Mouse (Mus musculus): ENCODE measurements around the gene Gon7. TPM values are rescaled to one million over a fixed set of nuclear protein-coding genes. Genes with fewer than 3 reads are reported as not detected.

Gene Gon7
- polyA plus RNA-seq, 1 experiment from 2014 or later = 29.3 TPM

DNA sequence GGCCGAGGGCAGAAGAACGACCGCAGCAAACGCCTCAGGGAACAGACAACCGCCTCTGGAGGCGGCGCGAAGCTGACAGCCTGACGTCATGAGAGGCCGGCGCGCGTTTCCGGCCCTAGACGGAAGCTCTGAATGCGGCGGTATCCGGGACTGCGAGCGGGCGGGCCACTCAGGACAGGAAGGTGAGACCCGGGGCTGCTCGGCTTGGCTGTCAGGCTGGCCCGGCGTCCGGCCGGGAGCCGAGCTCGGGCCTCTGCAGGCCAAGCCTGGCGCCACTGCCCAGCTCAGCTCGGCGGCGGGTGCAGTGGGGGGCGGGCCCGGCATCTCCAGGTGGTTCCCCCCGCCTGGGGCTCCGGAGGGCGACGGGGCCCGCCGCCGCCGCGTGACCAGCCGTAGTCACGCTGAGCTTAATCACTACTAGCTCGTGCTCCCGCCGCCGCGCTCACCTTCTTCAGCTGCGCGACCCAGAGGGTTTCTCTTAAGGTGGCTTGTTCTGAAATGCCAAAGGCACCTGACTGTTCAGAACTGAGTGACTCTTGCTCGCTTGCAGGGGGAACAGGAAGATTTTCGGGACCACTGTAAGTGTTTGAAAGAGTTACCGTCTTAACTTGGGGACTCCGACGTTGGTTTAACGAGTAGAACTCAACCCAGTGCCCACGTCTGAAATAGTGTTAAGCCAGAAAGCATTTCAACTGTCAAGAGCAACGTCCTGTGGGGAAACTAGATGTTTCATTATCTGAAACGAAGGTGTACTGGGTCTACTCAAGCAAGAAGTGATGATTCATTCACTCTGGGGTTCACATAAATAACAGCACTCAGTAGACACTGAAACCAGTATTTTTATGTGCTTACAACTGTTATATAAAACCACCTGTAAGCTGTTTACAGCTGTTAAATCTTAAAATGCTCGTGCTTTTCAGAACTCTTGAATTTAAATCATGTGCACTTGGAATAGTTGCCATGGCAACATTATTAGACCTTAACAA lies 13.7 kb downstream of the Gon7 start, which contains the start of the genes Moap1 and Tmem251:
Gene Moap1 (minus strand): TSS at position 73 of the 986 bp plus-strand sequence.
Gene Tmem251 (plus strand): TSS at position 174 of the 986 bp plus-strand sequence.
- H3K36me3 ChIP-seq (ENCODE audit: insufficient read depth, low read length) = peaks cover 9% of the 10 kb centered on the region; the same call in 1 of the 2 replicates
- under 1% methylated on average over 61 of the region's 63 CpGs for WGBS
- H3K4me3 ChIP-seq (ENCODE audit: low read length) = peak within 1 kb of the TSS; percentile 86
- H3K27ac ChIP-seq (ENCODE audit: low read length) = peak within 1 kb of the TSS; percentile 91
- peak within 1 kb of the TSS; percentile 80 for H3K9ac ChIP-seq (replicated peaks; ENCODE audit: low read length)
- peak within 1 kb of the TSS; percentile 67 for H3K4me2 ChIP-seq (replicated peaks; ENCODE audit: low read depth, low read length)
- ATAC-seq (ENCODE audit: low FRiP score, low TSS enrichment) = peak; percentile 98
- H3K27me3 ChIP-seq (ENCODE audit: insufficient read depth, low read length) = no peaks in the 10 kb centered on the region
- peaks cover 17% of the 10 kb centered on the region for H3K4me1 ChIP-seq (ENCODE audit: insufficient read depth, low read length)
- H3K9me3 ChIP-seq (ENCODE audit: low read length) = no peaks in the 10 kb centered on the region

- H3K36me3 ChIP-seq (ENCODE audit: insufficient read depth, low read length) = peaks cover 9% of the 10 kb centered on the region; the same call in 1 of the 2 replicates
- WGBS = under 1% methylated on average over 33 of the region's 33 CpGs
- peak overlapping the region; percentile 67 for H3K4me2 ChIP-seq (replicated peaks; ENCODE audit: low read depth, low read length)
- peak overlapping the region; percentile 80 for H3K9ac ChIP-seq (replicated peaks; ENCODE audit: low read length)
- no peaks in the 10 kb centered on the region for H3K9me3 ChIP-seq (ENCODE audit: low read length)
- H3K27ac ChIP-seq (ENCODE audit: low read length) = peak overlapping the region; percentile 91
- H3K4me1 ChIP-seq (ENCODE audit: insufficient read depth, low read length) = peaks cover 17% of the 10 kb centered on the region
- H3K4me3 ChIP-seq (ENCODE audit: low read length) = peak overlapping the region; percentile 86
- no peaks in the 10 kb centered on the region for H3K27me3 ChIP-seq (ENCODE audit: insufficient read depth, low read length)
- ATAC-seq (ENCODE audit: low FRiP score, low TSS enrichment) = peak; percentile 32
Measured at GRCm38 (mm10) chr12:102743036-102743588, 14.5 kb downstream of the Gon7 start.

DNA sequence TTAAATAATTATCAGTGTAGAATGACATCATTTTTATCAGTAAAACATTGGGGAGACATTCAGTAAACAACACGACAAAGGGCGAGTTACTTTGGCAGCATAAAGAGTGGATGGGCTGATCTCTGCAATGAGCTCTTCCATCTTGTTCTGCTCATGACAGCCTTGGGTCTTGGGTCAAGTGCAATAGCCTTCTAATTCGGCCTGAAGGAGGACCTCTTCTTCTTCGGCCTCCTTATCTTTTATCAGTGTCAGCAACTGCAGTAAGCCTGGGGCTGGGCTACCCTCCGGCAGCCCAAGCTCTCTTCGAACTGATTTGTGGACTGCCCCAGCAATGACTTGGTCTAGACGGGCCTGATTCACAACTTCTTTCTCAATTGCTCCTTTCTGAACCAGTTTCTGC lies 15.5 kb downstream of the Gon7 start:
- Histone ChIP-seq H3K9me3 (ENCODE audit: low read length) (no peaks in the 10 kb centered on the region), H3K27me3 (ENCODE audit: insufficient read depth, low read length) (no peaks in the 10 kb centered on the region), H3K4me3 (ENCODE audit: low read length) (no peak overlapping the region), H3K36me3 (ENCODE audit: insufficient read depth, low read length) (0 out of 2 replicates have a peak, but pooled peaks cover 5% of the 10 kb centered on the region), H3K4me2 (replicated peaks; ENCODE audit: low read depth, low read length) (no peak overlapping the region), H3K4me1 (ENCODE audit: insufficient read depth, low read length) (peaks cover 17% of the 10 kb centered on the region), H3K27ac (ENCODE audit: low read length) (no peak overlapping the region), H3K9ac (replicated peaks; ENCODE audit: low read length) (no peak overlapping the region)
- WGBS = 84% methylated on average over 7 of the region's 7 CpGs
- no peak for ATAC-seq (ENCODE audit: low FRiP score, low TSS enrichment)

DNA sequence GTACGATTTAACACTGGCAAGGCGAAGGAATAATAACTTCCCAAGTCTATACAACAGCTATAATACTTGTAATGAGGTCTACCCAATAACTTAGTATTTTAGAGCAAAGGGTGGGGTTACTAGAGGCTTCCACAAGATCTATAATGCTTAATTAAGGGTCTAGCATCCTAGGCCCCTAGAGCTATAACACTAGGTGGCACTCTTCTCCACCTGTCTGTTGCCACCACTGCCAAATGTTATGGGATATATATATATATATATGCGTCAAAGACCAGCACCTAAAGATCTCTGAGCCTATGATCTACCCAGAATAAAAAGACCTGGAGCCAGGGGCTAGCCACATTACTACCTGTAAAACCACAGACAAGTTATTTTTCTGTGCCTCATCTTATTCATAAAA lies 17.3 kb downstream of the Gon7 start:
- H3K4me1 ChIP-seq (ENCODE audit: insufficient read depth, low read length) = peaks cover 17% of the 10 kb centered on the region
- no peak overlapping the region for H3K4me2 ChIP-seq (replicated peaks; ENCODE audit: low read depth, low read length)
- H3K27ac ChIP-seq (ENCODE audit: low read length) = no peak overlapping the region
- H3K9ac ChIP-seq (replicated peaks; ENCODE audit: low read length) = no peak overlapping the region
- no peaks in the 10 kb centered on the region for H3K27me3 ChIP-seq (ENCODE audit: insufficient read depth, low read length)
- H3K9me3 ChIP-seq (ENCODE audit: low read length) = no peaks in the 10 kb centered on the region
- no peak overlapping the region for H3K4me3 ChIP-seq (ENCODE audit: low read length)
- 60% methylated on average over 3 of the region's 3 CpGs for WGBS
- 0 out of 2 replicates have a peak, but pooled peaks cover 5% of the 10 kb centered on the region for H3K36me3 ChIP-seq (ENCODE audit: insufficient read depth, low read length)
- no peak for ATAC-seq (ENCODE audit: low FRiP score, low TSS enrichment)

GRCm38 (mm10) chr12:102739096-102739495 lies 18.5 kb downstream of the Gon7 start:
- Histone ChIP-seq H3K9ac (replicated peaks; ENCODE audit: low read length) (no peak overlapping the region), H3K36me3 (ENCODE audit: insufficient read depth, low read length) (0 out of 2 replicates have a peak, but pooled peaks cover 5% of the 10 kb centered on the region), H3K4me1 (ENCODE audit: insufficient read depth, low read length) (peaks cover 8% of the 10 kb centered on the region), H3K9me3 (ENCODE audit: low read length) (no peaks in the 10 kb centered on the region), H3K27me3 (ENCODE audit: insufficient read depth, low read length) (no peaks in the 10 kb centered on the region), H3K4me2 (replicated peaks; ENCODE audit: low read depth, low read length) (no peak overlapping the region), H3K4me3 (ENCODE audit: low read length) (no peak overlapping the region), H3K27ac (ENCODE audit: low read length) (no peak overlapping the region)
- 75% methylated on average over 5 of the region's 5 CpGs for WGBS
- ATAC-seq (ENCODE audit: low FRiP score, low TSS enrichment) = no peak

- no peaks in the 10 kb centered on the region for H3K36me3 ChIP-seq (ENCODE audit: insufficient read depth, low read length)
- H3K27me3 ChIP-seq (ENCODE audit: insufficient read depth, low read length) = no peaks in the 10 kb centered on the region
- H3K27ac ChIP-seq (ENCODE audit: low read length) = no peak overlapping the region
- no peaks in the 10 kb centered on the region for H3K9me3 ChIP-seq (ENCODE audit: low read length)
- WGBS = 7% methylated on average over 5 of the region's 5 CpGs
- H3K4me1 ChIP-seq (ENCODE audit: insufficient read depth, low read length) = peaks cover 17% of the 10 kb centered on the region
- ATAC-seq (ENCODE audit: low FRiP score, low TSS enrichment) = no peak
- no peak overlapping the region for H3K4me3 ChIP-seq (ENCODE audit: low read length)
- H3K9ac ChIP-seq (replicated peaks; ENCODE audit: low read length) = no peak overlapping the region
- no peak overlapping the region for H3K4me2 ChIP-seq (replicated peaks; ENCODE audit: low read depth, low read length)
Measured at GRCm38 (mm10) chr12:102733381-102733780, 24.2 kb downstream of the Gon7 start.

DNA sequence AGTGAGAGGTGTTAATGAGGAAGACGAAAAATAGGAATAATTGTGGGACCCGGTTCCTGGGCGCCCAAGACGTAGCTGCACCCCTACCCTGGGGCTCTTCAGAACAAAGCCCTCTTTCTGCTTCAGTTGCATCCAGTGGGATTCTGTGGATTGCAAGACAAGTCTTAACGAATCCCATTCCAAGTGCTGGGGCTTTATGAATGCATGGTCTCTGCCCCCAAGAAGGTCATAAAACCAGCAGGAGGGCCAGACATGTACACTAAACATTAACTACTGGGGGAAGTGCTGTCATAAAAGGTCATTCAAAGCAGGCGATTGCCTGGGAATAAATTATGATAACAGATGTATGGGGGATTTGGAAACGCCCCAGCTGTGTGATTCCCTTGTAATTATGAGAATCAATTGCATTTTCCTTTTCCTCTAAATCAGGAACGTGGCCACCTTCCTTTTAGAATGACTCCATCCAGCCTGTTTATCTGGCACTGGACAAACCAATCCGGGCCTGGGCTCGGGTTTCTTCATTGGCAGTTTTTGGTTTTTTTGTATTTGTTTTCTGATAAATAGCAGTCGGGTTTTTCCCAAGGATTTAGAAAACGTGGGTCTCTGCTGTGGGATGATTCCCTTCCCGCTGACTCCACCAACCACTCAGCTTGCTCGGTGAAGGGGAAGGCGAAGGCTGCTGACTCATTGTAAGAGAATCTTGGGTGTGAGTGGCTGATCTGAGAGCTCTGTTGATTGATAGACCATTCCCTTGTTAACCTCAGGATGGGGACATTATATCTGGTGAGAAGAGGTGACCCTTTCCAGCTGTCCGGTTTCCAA lies 26.6 kb downstream of the Gon7 start:
- Histone ChIP-seq H3K4me3 (ENCODE audit: low read length) (peak overlapping the region; percentile 27), H3K27me3 (ENCODE audit: insufficient read depth, low read length) (no peaks in the 10 kb centered on the region), H3K4me2 (replicated peaks; ENCODE audit: low read depth, low read length) (peak overlapping the region; percentile 53), H3K27ac (ENCODE audit: low read length) (peak overlapping the region; percentile 93), H3K9me3 (ENCODE audit: low read length) (no peaks in the 10 kb centered on the region), H3K9ac (replicated peaks; ENCODE audit: low read length) (no peak overlapping the region), H3K4me1 (ENCODE audit: insufficient read depth, low read length) (peaks cover 17% of the 10 kb centered on the region), H3K36me3 (ENCODE audit: insufficient read depth, low read length) (no peaks in the 10 kb centered on the region)
- 18% methylated on average over 16 of the region's 16 CpGs for WGBS
- ATAC-seq (ENCODE audit: low FRiP score, low TSS enrichment) = peak; percentile 57

DNA sequence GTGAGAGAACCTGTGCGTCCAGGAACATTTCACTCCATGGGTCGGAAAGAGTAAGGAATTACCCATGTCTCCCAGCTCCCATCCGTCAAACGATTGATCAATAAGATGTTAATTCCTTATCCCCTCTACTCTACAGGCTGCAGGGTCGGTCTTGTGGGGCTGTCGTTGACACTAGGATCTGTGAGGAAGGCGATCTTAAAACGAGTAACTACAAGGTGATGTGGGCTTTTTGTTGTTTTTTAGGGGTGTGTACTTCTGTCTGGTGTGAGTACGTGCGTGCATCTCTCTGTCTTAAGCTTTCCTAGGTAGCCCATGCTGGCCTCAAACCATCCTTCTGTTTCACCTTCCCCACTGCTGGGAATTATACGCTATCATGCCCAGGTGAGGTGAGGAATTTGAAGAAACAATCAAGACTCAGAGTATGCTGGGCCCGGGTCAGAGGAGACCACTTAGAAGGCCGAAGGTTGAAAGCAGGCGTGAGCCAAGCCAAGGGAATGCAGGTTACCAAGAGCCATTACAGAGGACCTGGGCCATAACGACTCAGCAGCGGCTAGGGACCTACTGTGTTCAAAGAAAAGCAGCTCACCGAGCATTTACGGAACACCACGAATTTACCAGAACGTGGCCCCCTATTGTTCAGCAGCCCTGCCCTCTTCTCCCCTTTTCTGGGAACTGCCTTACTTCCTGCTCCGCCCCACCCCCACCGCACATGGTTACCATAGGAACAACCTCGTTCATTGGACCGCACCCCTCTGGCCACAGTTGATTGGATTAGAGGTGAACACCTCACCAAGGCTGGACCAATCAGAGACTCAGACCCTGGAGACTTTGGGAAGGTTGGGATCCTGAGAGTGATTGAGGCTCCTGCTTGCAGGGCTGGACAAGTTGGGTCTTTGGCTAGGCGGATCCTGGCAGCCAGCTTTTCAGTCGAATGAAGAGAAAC lies 27.5 kb downstream of the Gon7 start:
- peak overlapping the region; percentile 53 for H3K4me2 ChIP-seq (replicated peaks; ENCODE audit: low read depth, low read length)
- H3K27ac ChIP-seq (ENCODE audit: low read length) = peak overlapping the region; percentile 93
- peak overlapping the region; percentile 27 for H3K4me3 ChIP-seq (ENCODE audit: low read length)
- ATAC-seq (ENCODE audit: low FRiP score, low TSS enrichment) = peak; percentile 98
- no peaks in the 10 kb centered on the region for H3K27me3 ChIP-seq (ENCODE audit: insufficient read depth, low read length)
- H3K9ac ChIP-seq (replicated peaks; ENCODE audit: low read length) = peak overlapping the region; percentile 29; the same call in 1 of the 2 replicates
- no peaks in the 10 kb centered on the region for H3K36me3 ChIP-seq (ENCODE audit: insufficient read depth, low read length)
- peaks cover 17% of the 10 kb centered on the region for H3K4me1 ChIP-seq (ENCODE audit: insufficient read depth, low read length)
- 29% methylated on average over 26 of the region's 26 CpGs for WGBS
- no peaks in the 10 kb centered on the region for H3K9me3 ChIP-seq (ENCODE audit: low read length)
